Mouse (Mus musculus) stomach, embryonic 14.5 days (tissue): ENCODE measurements at regions not wholly inside any gene's neighbourhood (a gene's known extent, or its start where the extent isn't known, plus 50 kb on each side); places are given as distances from the start of the nearest gene placed in this dataset.

ENCODE experiments used
- ATAC-seq: fragments of 200-750 bp; cut with Nextera tagmentation; 2 replicates; pipeline ENCODE4 v1.8.0; 2017; ENCODE audit warnings: low read depth, moderate TSS enrichment; ENCODE audit not compliant: insufficient number of reproducible peaks, insufficient read depth, low FRiP score
- H3K27ac ChIP-seq: fragments of 300-500 bp; sonication (generic); 2 replicates; pipeline ENCODE4 v1.5.1; 2014; ENCODE audit warnings: mild to moderate bottlenecking, low read length, moderate library complexity, mixed read lengths
- H3K27me3 ChIP-seq: fragments of 300-500 bp; sonication (generic); 2 replicates; pipeline ENCODE4 v1.6.1; 2014; ENCODE audit warnings: low read length, control low read depth, mixed read lengths; ENCODE audit not compliant: control insufficient read depth, insufficient read depth
- H3K36me3 ChIP-seq: fragments of 300-500 bp; sonication (generic); 2 replicates; pipeline ENCODE4 v1.6.1; 2014; ENCODE audit warnings: mild to moderate bottlenecking, control low read depth, low read length, moderate library complexity, mixed read lengths; ENCODE audit not compliant: control insufficient read depth, insufficient read depth
- H3K4me1 ChIP-seq: fragments of 300-500 bp; sonication (generic); 2 replicates; pipeline ENCODE4 v1.6.1; 2014; ENCODE audit warnings: low read length, control low read depth, mixed read lengths; ENCODE audit not compliant: control insufficient read depth, insufficient read depth
- H3K4me2 ChIP-seq: fragments of 300-500 bp; sonication (generic); replicated peaks from 2 replicates; pipeline ENCODE4 v1.6.1; 2014; ENCODE audit warnings: low read depth, low read length, control low read depth
- H3K4me3 ChIP-seq: fragments of 300-500 bp; sonication (generic); 2 replicates; pipeline ENCODE4 v1.5.1; 2014; ENCODE audit warnings: low read depth, low read length, control low read depth
- H3K9ac ChIP-seq: fragments of 300-500 bp; sonication (generic); replicated peaks from 2 replicates; pipeline ENCODE4 v1.6.1; 2014; ENCODE audit warnings: low read depth, mild to moderate bottlenecking, control low read depth, low read length, moderate library complexity, mixed read lengths
- H3K9me3 ChIP-seq: fragments of 300-500 bp; sonication (generic); 2 replicates; pipeline ENCODE4 v1.6.1; 2016; ENCODE audit warnings: low read depth, low read length, control low read depth; ENCODE audit not compliant: control insufficient read depth
- WGBS: fragments of 180-500 bp; shearing (Covaris S2); extraction: QIAGEN DNeasy Blood & Tissue Kit; methylation state at CpG from one replicate; pipeline ENCODE4 v1.1.7; 2014; 5-methylcytosine and 5-hydroxymethylcytosine counted together

DNA sequence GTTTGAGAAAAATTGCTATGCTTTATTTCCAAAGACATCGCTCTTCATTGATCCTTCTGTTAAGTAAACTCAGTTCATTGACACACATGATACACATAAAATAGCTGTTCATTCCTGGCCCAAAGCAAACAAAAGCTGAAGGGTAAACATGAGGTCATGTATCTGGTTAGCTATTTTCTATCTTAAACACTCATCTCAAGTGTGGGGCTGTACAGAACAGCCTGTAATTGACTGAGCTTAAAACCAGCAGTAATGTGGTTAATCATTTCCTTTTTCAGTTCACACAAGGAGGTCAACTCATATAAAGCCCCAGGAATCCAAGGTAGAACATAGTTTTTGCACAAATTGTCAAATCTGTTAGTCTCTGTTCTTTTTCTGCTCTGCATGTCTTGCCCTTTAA is 94.5 kb downstream of the Cldn17 start:
- H3K27ac ChIP-seq = no peak overlapping the region
- no peaks in the 10 kb centered on the region for H3K36me3 ChIP-seq
- WGBS = 64% methylated on average over 1 of the region's 1 CpGs
- no peak overlapping the region for H3K4me3 ChIP-seq
- H3K9ac ChIP-seq = no peak overlapping the region
- no peaks in the 10 kb centered on the region for H3K27me3 ChIP-seq
- no peaks in the 10 kb centered on the region for H3K4me1 ChIP-seq
- ATAC-seq = peak; percentile 74; the same call in 1 of the 2 replicates
- no peaks in the 10 kb centered on the region for H3K9me3 ChIP-seq
- no peak overlapping the region for H3K4me2 ChIP-seq

DNA sequence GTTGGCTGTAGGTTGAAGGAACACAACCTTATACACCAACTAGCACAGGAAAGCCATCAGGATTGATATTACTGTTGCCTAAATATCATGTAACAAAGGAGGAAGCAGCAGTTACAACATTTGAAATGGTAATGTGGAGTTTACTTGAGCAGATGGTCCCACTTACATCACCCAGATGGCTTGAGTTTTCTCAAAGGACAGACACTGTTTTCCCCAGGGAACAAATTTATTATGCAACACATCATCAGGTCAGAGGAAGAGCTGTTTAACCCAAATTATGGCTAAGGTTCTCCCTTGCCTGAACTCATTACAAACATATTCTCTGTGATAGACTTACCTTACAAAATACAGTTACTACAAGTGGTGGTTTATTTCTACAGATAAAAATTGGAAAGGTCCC is 98.6 kb downstream of the Cldn17 start:
- no peak for ATAC-seq
- Histone ChIP-seq H3K4me2 (no peak overlapping the region), H3K27ac (no peak overlapping the region), H3K4me3 (no peak overlapping the region), H3K9me3 (no peaks in the 10 kb centered on the region), H3K36me3 (no peaks in the 10 kb centered on the region), H3K27me3 (no peaks in the 10 kb centered on the region), H3K9ac (no peak overlapping the region), H3K4me1 (no peaks in the 10 kb centered on the region)

DNA sequence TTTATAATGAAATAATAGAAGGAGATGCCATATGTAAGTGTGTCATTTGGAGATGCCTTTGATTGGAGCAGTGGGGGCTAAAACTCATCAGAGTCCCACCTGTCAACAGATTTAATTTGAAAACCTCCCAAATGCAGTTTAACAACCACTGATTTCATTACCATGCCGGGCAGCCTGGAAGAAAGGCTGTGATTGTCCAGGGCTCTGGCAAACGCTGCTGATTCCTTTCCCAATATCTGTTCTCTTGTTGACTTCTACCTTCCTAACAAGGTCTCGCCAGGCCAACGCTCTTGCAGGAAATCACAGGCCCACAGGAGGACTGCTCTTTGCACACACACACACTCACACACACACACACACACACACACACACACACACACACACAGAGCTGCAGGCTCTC is 102.4 kb downstream of the Cldn17 start:
- H3K27me3 ChIP-seq = no peaks in the 10 kb centered on the region
- no peaks in the 10 kb centered on the region for H3K36me3 ChIP-seq
- H3K9ac ChIP-seq = no peak overlapping the region
- H3K4me1 ChIP-seq = no peaks in the 10 kb centered on the region
- H3K4me2 ChIP-seq = no peak overlapping the region
- H3K4me3 ChIP-seq = no peak overlapping the region
- no peak for ATAC-seq
- no peaks in the 10 kb centered on the region for H3K9me3 ChIP-seq
- WGBS = 81% methylated on average over 4 of the region's 4 CpGs
- no peak overlapping the region for H3K27ac ChIP-seq

DNA sequence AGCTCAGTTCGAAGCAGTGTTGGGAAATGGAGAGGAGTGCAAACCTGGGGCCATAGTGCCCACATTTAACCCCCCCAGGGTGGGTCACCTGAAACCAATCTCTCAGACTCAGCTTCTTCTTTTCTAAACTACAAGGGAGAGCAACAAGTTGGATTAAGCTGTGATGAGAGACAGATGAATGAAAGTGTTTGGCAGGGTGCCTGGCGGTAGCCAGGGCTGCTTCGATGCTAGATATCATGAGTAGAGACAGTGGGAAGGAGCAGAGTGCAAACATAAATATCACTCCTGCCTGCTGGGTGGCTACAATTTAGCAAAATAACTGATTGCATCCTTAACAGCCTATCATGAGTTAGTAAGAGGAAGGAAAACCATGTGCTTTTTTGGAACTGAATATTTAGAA is 106.9 kb downstream of the Cldn17 start:
- Histone ChIP-seq H3K4me2 (no peak overlapping the region), H3K4me3 (no peak overlapping the region), H3K4me1 (no peaks in the 10 kb centered on the region), H3K9ac (no peak overlapping the region), H3K36me3 (no peaks in the 10 kb centered on the region), H3K27me3 (no peaks in the 10 kb centered on the region), H3K9me3 (no peaks in the 10 kb centered on the region), H3K27ac (no peak overlapping the region)
- ATAC-seq = no peak
- WGBS = 58% methylated on average over 3 of the region's 3 CpGs

DNA sequence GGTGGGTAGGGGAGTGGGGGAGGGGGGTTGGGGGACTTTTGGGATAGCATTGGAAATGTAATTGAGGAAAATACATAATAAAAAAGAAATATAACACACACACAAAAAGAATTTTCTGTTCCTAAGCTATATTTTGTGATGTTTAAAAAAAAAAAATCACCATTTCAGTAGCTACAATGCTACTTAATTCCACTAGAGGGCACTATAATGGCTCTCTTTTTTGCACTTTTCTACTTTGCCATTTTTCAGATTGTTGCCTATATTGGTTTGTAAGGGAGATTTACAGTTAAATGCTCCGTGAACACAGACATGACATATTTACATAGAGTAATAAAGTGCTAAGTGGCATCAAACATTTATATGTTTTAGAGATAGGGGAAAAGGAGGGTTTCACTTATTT is 102.7 kb upstream of the Grik1 start:
- Histone ChIP-seq H3K4me2 (no peak overlapping the region), H3K9me3 (no peaks in the 10 kb centered on the region), H3K27ac (no peak overlapping the region), H3K27me3 (no peaks in the 10 kb centered on the region), H3K36me3 (no peaks in the 10 kb centered on the region), H3K4me1 (no peaks in the 10 kb centered on the region), H3K9ac (no peak overlapping the region), H3K4me3 (no peak overlapping the region)
- ATAC-seq = no peak
- 30% methylated on average over 1 of the region's 1 CpGs for WGBS

DNA sequence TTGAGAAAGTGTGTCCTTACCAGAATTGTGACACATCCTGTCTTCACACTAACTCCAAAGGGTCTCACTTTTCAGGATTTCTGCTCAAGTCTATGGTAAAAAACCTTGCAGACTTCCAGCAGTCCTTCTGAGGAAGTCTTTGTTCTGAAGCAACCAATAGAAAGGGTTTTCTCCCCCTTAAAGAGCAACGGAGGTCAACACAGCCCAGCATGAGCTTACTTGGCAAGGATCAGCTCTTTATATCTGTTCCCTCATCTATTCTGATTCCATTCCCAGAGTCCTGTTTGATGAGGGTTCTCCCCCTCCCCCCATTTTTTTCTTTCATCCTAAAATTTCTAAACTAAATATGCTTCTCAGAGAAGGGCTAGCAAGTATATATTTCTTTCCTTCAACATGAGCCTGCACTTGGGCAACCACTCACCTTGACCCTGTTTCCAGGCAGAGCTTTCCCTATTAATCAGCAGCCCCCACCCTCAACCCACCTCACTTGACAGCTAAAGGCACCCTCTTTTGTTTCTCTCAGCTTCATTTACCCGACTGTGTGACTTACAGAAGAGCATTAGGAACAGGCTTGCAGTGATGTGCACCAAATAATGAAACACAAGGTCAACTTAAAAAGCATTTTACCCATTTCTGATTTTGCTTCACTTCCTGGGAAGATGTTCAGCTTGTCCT is 91.7 kb upstream of the Grik1 start:
- Histone ChIP-seq H3K9me3 (no peaks in the 10 kb centered on the region), H3K9ac (no peak overlapping the region)
- 10% methylated on average over 2 of the region's 2 CpGs for WGBS

DNA sequence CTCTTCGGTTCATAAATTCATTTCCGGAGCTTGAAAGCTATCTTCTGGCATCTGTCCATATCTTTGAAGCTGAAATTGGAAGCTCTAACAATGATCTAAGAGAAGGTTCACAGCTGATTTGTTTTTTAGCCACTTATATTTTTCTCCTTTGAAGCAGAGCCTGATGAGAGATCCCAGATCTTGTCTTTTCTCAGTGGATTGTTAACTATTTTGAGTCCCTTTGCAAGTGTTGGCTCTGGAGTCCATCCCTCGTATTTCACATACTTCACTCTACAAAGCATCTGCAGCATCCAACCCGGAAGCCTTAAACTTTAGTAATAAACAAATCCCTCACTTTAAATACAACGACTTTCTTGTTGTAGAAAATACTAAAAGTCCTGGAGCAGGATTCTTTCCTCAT is 85.6 kb upstream of the Grik1 start:
- Histone ChIP-seq H3K4me2 (no peak overlapping the region), H3K4me3 (no peak overlapping the region), H3K27ac (no peak overlapping the region), H3K9me3 (no peaks in the 10 kb centered on the region), H3K4me1 (no peaks in the 10 kb centered on the region), H3K36me3 (no peaks in the 10 kb centered on the region), H3K27me3 (no peaks in the 10 kb centered on the region), H3K9ac (no peak overlapping the region)
- no peak for ATAC-seq
- 47% methylated on average over 5 of the region's 5 CpGs for WGBS

More for the DNA sequence above, 91.7 kb upstream of the Grik1 start:
- Histone ChIP-seq H3K36me3 (no peaks in the 10 kb centered on the region), H3K27me3 (no peaks in the 10 kb centered on the region), H3K4me2 (no peak overlapping the region), H3K4me3 (no peak overlapping the region), H3K4me1 (no peaks in the 10 kb centered on the region), H3K27ac (no peak overlapping the region)
- no peak for ATAC-seq

DNA sequence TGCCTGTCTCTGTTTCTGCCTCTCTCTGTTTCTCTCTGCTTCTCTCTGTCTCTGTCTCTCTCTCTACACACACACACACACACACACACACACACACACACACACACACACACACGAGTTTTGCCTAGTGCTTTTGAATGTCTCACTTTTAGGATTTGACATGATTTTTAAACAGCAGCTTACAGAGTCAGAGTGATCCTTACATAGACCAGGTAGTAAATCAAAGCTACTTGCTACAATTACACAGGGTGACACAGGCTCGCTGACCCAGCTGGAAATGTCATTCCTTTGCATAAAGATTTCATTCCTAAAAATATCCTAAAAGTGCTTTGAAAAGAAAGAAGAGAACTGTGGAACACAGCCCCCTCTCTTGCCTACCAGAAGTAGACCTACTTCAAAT is 84.5 kb upstream of the Grik1 start:
- Histone ChIP-seq H3K4me2 (no peak overlapping the region), H3K9me3 (no peaks in the 10 kb centered on the region), H3K36me3 (no peaks in the 10 kb centered on the region), H3K4me3 (no peak overlapping the region), H3K4me1 (no peaks in the 10 kb centered on the region), H3K27me3 (no peaks in the 10 kb centered on the region), H3K27ac (no peak overlapping the region), H3K9ac (no peak overlapping the region)
- no peak for ATAC-seq
- WGBS = 26% methylated on average over 2 of the region's 2 CpGs

DNA sequence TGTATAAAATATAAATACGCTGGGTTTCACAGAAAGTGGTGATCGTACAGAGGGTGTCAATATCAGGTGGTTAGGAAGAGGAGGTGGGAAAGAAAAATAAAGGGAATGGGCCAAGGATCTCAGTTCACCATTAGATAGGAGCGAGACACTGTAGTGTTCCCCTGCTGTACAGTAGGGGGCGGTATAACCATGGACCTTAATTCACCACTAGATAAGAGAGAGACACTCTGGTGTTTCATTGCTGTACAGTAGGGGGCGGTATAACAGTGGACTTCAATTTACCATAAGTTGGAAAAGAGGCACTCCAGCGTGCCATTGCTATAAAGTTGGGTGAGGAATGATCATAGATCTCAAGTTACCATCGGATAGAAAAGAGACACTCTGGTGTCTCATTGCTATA is 82.0 kb upstream of the Grik1 start:
- Histone ChIP-seq H3K27ac (no peak overlapping the region), H3K4me1 (no peaks in the 10 kb centered on the region), H3K4me3 (no peak overlapping the region), H3K27me3 (no peaks in the 10 kb centered on the region), H3K9ac (no peak overlapping the region), H3K36me3 (no peaks in the 10 kb centered on the region), H3K9me3 (no peaks in the 10 kb centered on the region), H3K4me2 (no peak overlapping the region)
- 42% methylated on average over 7 of the region's 7 CpGs for WGBS
- 0 out of 2 replicates have a peak, but pooled peaks have one; percentile 53 for ATAC-seq
